Mouse (Mus musculus) midbrain, postnatal 0 days (tissue): ENCODE data around the gene Vcan. TPM values are rescaled to one million over a fixed set of nuclear protein-coding genes. Genes with fewer than 3 reads are reported as not detected.
A peak's percentile ranks its signal among the peaks of the same experiment; 100 is the strongest.

Experiments used
- ATAC-seq: fragments of 200-750 bp; cut with Nextera tagmentation; 2 replicates; pipeline ENCODE4 v1.8.0; 2017; ENCODE audit warnings: moderate number of reproducible peaks, mild to moderate bottlenecking, moderate TSS enrichment, moderate library complexity; ENCODE audit not compliant: low FRiP score
- DNase-seq: peaks from one replicate; pipeline ENCODE4 v3.0.0-alpha.2; 2015; ENCODE audit warnings: low spot score
- H3K27ac ChIP-seq: fragments of 300-500 bp; sonication (generic); 2 replicates; pipeline ENCODE4 v1.5.1; 2014; ENCODE audit warnings: low read depth, mild to moderate bottlenecking, low read length, mixed read lengths
- H3K27me3 ChIP-seq: fragments of 300-500 bp; sonication (generic); 2 replicates; pipeline ENCODE4 v1.6.1; 2014; ENCODE audit warnings: low read length, control low read depth, mixed read lengths; ENCODE audit not compliant: insufficient read depth
- H3K36me3 ChIP-seq: fragments of 300-500 bp; sonication (generic); 2 replicates; pipeline ENCODE4 v1.6.1; 2014; ENCODE audit warnings: low read length, control low read depth, mixed read lengths; ENCODE audit not compliant: insufficient read depth
- H3K4me1 ChIP-seq: fragments of 300-500 bp; sonication (generic); 2 replicates; pipeline ENCODE4 v1.6.1; 2014; ENCODE audit warnings: mild to moderate bottlenecking, control low read depth, antibody characterized with exemption, low read length, mixed read lengths; ENCODE audit not compliant: insufficient read depth
- H3K4me2 ChIP-seq: fragments of 300-500 bp; sonication (generic); 2 replicates; pipeline ENCODE4 v1.6.1; 2014; ENCODE audit warnings: low read depth, mild to moderate bottlenecking, low read length, mixed read lengths; ENCODE audit not compliant: poor library complexity, severe bottlenecking
- H3K4me3 ChIP-seq: fragments of 300-500 bp; sonication (generic); 2 replicates; pipeline ENCODE4 v1.5.1; 2014; ENCODE audit warnings: low read depth, mild to moderate bottlenecking, low read length, moderate library complexity
- H3K9ac ChIP-seq: fragments of 300-500 bp; sonication (generic); replicated peaks from 2 replicates; pipeline ENCODE4 v1.6.1; 2014; ENCODE audit warnings: mild to moderate bottlenecking, low read length, moderate library complexity, mixed read lengths; ENCODE audit not compliant: poor library complexity, severe bottlenecking
- H3K9me3 ChIP-seq: fragments of 300-500 bp; sonication (generic); 2 replicates; pipeline ENCODE4 v1.6.1; 2016; ENCODE audit warnings: low read length, control low read depth
- CTCF ChIP-seq: IDR thresholded peaks from 2 replicates; pipeline ENCODE4 v1.5.1; 2016; ENCODE audit warnings: antibody characterized with exemption, mild to moderate bottlenecking
- WGBS: fragments of 180-500 bp; shearing (Covaris S2); extraction: QIAGEN DNeasy Blood & Tissue Kit; methylation state at CpG from one replicate; pipeline ENCODE4 v1.1.7; 2014; 5-methylcytosine and 5-hydroxymethylcytosine counted together
- polyA plus RNA-seq: library from polyadenylated mRNA; unstranded; fragments of >200 nt; fragmentation: Nextera tagmentation; extraction: Ambion mirVana; gene quantifications from 2 replicates; pipeline ENCODE4 v1.2.1, GENCODE M21; 2015
- total RNA-seq: library from RNA; depleted of rRNA; stranded (reverse); fragments of >200 nt; gene quantifications from 2 replicates; pipeline ENCODE4 v1.2.3, GENCODE M21; 2014

The Vcan gene
- total and polyA plus RNA-seq, 2 experiments from 2014 or later = 13.4 to 44.6 TPM

DNA sequence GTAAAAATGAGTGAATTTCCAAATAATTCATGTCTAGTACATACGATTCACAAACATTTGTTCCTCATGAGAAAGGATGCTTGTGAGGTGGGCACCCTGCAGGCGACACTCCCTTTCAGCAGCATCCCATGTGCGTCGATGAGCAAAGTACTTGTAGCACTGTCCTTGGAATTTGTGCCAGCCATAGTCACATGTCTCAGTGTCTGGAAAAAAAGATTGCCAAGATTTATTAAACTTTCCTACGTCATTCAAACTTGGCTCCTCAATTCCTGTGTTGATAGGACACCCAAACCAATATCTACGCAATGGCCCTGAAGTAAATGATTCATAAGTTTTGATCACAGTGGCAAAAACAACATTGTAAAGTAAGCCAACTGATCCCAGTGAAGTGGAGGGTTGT is 62.6 kb downstream of the Vcan start:
- no peak for ATAC-seq
- no peak for DNase-seq
- H3K27ac ChIP-seq = no peak overlapping the region
- H3K4me3 ChIP-seq = no peak overlapping the region
- no peaks in the 10 kb centered on the region for H3K9me3 ChIP-seq
- H3K36me3 ChIP-seq = peaks cover 5% of the 10 kb centered on the region; the same call in 1 of the 2 replicates
- TF ChIP-seq CTCF = no peak
- no peak overlapping the region for H3K4me2 ChIP-seq
- H3K9ac ChIP-seq = no peak overlapping the region
- WGBS = 95% methylated on average over 6 of the region's 6 CpGs
- H3K27me3 ChIP-seq = no peaks in the 10 kb centered on the region
- no peaks in the 10 kb centered on the region for H3K4me1 ChIP-seq

DNA sequence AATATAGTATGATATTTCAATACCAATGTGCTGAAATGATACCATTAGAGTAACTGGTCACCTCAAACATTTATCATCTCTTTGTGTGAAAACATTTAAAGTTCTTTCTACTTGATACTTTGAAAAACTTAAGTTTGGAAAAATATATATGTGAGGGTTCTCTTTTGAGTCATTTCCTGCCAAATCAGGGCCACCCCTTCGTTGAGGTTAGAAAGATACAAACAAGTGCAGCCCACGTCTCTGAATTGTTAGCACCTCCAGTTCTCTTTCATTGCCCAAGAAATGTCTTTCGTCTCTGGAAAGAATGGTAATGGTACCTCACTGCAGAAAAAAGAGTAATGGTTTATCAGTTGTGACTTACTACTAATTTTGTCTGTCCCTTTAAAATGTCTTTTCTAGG is 71.8 kb downstream of the Vcan start:
- no peak for TF ChIP-seq CTCF
- no peaks in the 10 kb centered on the region for H3K36me3 ChIP-seq
- H3K4me3 ChIP-seq = no peak overlapping the region
- no peak overlapping the region for H3K4me2 ChIP-seq
- 0 out of 2 replicates have a peak, but pooled peaks cover 2% of the 10 kb centered on the region for H3K4me1 ChIP-seq
- 91% methylated on average over 3 of the region's 3 CpGs for WGBS
- no peak for DNase-seq
- no peaks in the 10 kb centered on the region for H3K27me3 ChIP-seq
- H3K9me3 ChIP-seq = no peaks in the 10 kb centered on the region
- ATAC-seq = no peak
- H3K27ac ChIP-seq = no peak overlapping the region
- no peak overlapping the region for H3K9ac ChIP-seq

DNA sequence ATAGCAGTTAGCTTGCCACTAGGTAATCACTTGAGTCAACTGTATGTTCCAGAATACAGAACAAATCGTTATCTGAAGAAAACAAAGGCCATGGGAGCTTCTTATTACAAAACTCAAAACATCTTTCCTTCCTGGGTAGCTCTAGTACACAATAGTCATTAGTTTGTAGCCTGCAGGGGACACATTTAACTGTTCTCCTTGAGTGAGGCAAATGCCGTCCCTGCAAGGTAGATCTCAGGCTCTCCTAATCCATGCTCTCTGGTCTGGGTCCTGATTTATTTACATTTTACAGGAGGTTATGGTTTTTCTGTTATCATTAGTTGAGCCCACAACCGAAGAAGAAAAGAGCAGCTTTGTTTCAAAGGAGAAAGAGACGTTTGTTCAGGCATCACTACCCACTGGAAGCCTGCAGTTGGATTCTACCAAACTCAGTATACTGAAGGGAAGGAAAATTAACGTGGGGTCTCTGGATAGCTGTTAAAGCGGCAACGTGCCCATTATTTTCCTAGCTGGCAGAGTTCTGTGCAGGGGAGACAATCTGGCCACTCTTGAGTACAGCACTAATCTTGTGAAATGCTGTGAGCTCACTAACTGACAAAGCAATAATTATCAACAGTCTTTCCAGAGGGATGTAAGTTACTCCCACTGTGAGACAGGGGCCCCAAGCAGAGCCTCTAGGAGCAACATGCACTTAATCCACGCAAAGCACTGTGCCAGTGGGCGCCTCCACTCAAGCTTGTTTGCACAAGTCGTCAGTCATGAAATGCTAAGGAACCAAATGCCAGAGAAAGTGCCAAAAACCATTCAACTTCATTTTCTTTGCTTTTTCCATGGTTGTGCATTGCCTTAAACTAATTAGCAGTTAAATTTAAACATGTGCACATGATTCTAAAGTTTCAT is 73.1 kb downstream of the Vcan start:
- DNase-seq (peak; percentile 49), ATAC-seq (no peak)
- 0 out of 2 replicates have a peak, but pooled peaks cover 2% of the 10 kb centered on the region for H3K4me1 ChIP-seq
- H3K9me3 ChIP-seq = no peaks in the 10 kb centered on the region
- H3K4me2 ChIP-seq = no peak overlapping the region
- no peak overlapping the region for H3K4me3 ChIP-seq
- no peak for TF ChIP-seq CTCF
- no peak overlapping the region for H3K9ac ChIP-seq
- H3K27ac ChIP-seq = no peak overlapping the region
- 49% methylated on average over 10 of the region's 10 CpGs for WGBS
- no peaks in the 10 kb centered on the region for H3K36me3 ChIP-seq
- no peaks in the 10 kb centered on the region for H3K27me3 ChIP-seq

DNA sequence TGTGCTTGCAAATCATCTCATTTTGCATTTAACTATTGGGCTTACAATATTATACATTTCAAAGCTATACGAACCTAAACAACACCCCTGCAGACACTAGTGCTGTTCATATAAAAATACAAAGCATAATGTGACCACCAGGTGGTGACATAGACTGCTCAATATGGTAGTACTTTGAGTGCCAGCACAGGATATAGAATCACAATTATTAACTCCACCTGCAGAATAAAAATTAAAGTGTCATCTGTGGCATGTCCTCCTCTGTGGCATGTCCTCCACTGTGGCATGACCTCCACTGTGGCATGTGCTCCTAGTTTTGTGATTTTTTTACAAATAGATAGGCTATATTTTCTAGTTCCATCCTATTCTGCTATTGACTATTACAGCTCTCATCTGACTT is 74.2 kb downstream of the Vcan start:
- WGBS = 71% methylated on average over 1 of the region's 1 CpGs
- Histone ChIP-seq H3K4me1 (0 out of 2 replicates have a peak, but pooled peaks cover 2% of the 10 kb centered on the region), H3K27ac (no peak overlapping the region), H3K4me2 (no peak overlapping the region), H3K27me3 (no peaks in the 10 kb centered on the region), H3K9me3 (no peaks in the 10 kb centered on the region), H3K4me3 (no peak overlapping the region), H3K9ac (no peak overlapping the region), H3K36me3 (no peaks in the 10 kb centered on the region)
- DNase-seq (peak; percentile 76), ATAC-seq (peak; percentile 79)
- TF ChIP-seq CTCF = peak; percentile 84

DNA sequence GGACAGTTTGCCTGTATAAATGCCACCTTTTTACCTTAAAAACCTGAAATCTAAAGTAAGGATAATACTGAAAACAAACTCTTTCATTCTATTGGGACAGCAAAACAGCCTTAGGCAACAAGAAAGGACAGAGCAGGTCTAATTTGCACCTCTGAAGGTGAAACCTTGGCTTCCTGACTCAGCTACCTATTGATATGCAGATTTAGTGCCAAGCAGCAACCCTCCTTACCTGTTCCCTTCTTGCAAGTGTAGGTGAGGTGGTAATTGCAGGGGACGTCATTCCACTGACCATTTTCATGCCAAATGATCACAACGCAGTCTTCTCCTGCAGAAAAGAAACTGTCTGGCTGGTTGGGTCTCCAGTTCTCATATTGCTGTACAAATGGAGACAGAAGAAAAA is 80.6 kb downstream of the Vcan start:
- H3K27ac ChIP-seq = no peak overlapping the region
- DNase-seq = no peak
- H3K27me3 ChIP-seq = no peaks in the 10 kb centered on the region
- H3K4me3 ChIP-seq = no peak overlapping the region
- WGBS = 84% methylated on average over 2 of the region's 2 CpGs
- no peaks in the 10 kb centered on the region for H3K4me1 ChIP-seq
- no peak for ATAC-seq
- TF ChIP-seq CTCF = no peak
- no peaks in the 10 kb centered on the region for H3K36me3 ChIP-seq
- H3K4me2 ChIP-seq = no peak overlapping the region
- H3K9me3 ChIP-seq = no peaks in the 10 kb centered on the region
- no peak overlapping the region for H3K9ac ChIP-seq

DNA sequence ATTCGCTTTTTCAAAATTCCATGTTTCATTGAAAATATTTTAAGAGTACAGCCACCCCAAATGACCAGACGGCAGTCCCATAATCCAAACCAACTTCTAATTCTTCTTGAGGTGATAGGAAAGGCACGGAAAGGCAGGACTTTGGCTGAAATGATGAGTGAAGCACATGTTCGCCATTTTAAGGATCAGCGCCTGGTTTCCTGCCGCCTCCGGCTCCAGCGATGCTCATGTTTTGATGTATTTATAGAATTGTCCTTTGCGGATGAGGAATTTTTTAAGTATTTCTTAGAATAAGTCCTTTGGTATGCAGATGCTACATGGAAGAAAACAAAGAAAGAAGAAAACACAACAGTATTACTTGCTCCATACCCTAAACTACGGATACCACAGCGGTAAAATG is 85.3 kb downstream of the Vcan start:
- no peaks in the 10 kb centered on the region for H3K27me3 ChIP-seq
- DNase-seq = no peak
- ATAC-seq = no peak

More for the DNA sequence above, 85.3 kb downstream of the Vcan start:
- H3K4me2 ChIP-seq = no peak overlapping the region
- H3K9me3 ChIP-seq = no peaks in the 10 kb centered on the region
- H3K4me1 ChIP-seq = no peaks in the 10 kb centered on the region
- WGBS = 96% methylated on average over 11 of the region's 11 CpGs
- H3K27ac ChIP-seq = no peak overlapping the region
- no peak overlapping the region for H3K9ac ChIP-seq
- no peaks in the 10 kb centered on the region for H3K36me3 ChIP-seq
- no peak overlapping the region for H3K4me3 ChIP-seq
- TF ChIP-seq CTCF = no peak
